Mouse (Mus musculus) ZHBTc4 (cell line): ENCODE measurements around the gene Gng2.
"Not testable (repeated sequence)": the region's sequence is repeated elsewhere in the genome, so short reads cannot be mapped to it uniquely, and the experiment has no call there.

Source experiments
- DNase-seq: peaks from one replicate; pipeline ENCODE4 v3.0.0-alpha.2; 2011; ENCODE audit warnings: low read depth, low spot score

Gene Gng2

GRCm38 (mm10) chr14:19938545-19938944, 38.9 kb downstream of the Gng2 start:
- DNase-seq: no peak

GRCm38 (mm10) chr14:19935084-19935483, 42.3 kb downstream of the Gng2 start:
- no peak for DNase-seq

- no peak for DNase-seq
These were observed 44.1 kb downstream of the Gng2 start for GRCm38 (mm10) chr14:19933314-19933713.

- DNase-seq: no peak
These were observed 49.5 kb downstream of the Gng2 start for GRCm38 (mm10) chr14:19927879-19928278.

GRCm38 (mm10) chr14:19927156-19927555, 50.3 kb downstream of the Gng2 start:
- peak; percentile 51 for DNase-seq

GRCm38 (mm10) chr14:19926312-19926711, 51.1 kb downstream of the Gng2 start:
- DNase-seq: no peak

- no peak for DNase-seq
These were observed 52.3 kb downstream of the Gng2 start for GRCm38 (mm10) chr14:19925157-19925556.

GRCm38 (mm10) chr14:19924086-19924485, 53.3 kb downstream of the Gng2 start:
- peak; percentile 80 for DNase-seq

GRCm38 (mm10) chr14:19920254-19920691, 57.2 kb downstream of the Gng2 start:
- DNase-seq: peak; percentile 45

- no peak for DNase-seq
These were observed 57.6 kb downstream of the Gng2 start for GRCm38 (mm10) chr14:19919789-19920188.

- DNase-seq: no peak
These were observed 59.9 kb downstream of the Gng2 start for GRCm38 (mm10) chr14:19917534-19917933.

- DNase-seq: no peak
These were observed 61.1 kb downstream of the Gng2 start for GRCm38 (mm10) chr14:19916315-19916714.

GRCm38 (mm10) chr14:19912891-19913290, 64.5 kb downstream of the Gng2 start:
- DNase-seq: no peak

- no peak for DNase-seq
These were observed 71.8 kb downstream of the Gng2 start for GRCm38 (mm10) chr14:19905615-19906014.

- no peak for DNase-seq
These were observed 72.6 kb downstream of the Gng2 start for GRCm38 (mm10) chr14:19904821-19905220.

GRCm38 (mm10) chr14:19904031-19904430, 73.4 kb downstream of the Gng2 start:
- peak; percentile 25 for DNase-seq

- no peak for DNase-seq
These were observed 76.9 kb downstream of the Gng2 start for GRCm38 (mm10) chr14:19900492-19900891.

GRCm38 (mm10) chr14:19887569-19887968, 89.9 kb downstream of the Gng2 start:
- DNase-seq: no peak

GRCm38 (mm10) chr14:19884431-19884830, 93.0 kb downstream of the Gng2 start:
- DNase-seq: not testable (repeated sequence)

- no peak for DNase-seq
These were observed 103.1 kb downstream of the Gng2 start for GRCm38 (mm10) chr14:19874201-19874807.

GRCm38 (mm10) chr14:19867286-19867935, 110.0 kb downstream of the Gng2 start:
- DNase-seq: no peak

- DNase-seq: peak; percentile 21
These were observed 112.3 kb downstream of the Gng2 start for GRCm38 (mm10) chr14:19865121-19865520.

- DNase-seq: peak; percentile 82
These were observed 115.9 kb downstream of the Gng2 start for GRCm38 (mm10) chr14:19861311-19862080.
